8 mouse cellular contexts compared by ENCODE assay signal in genomic region chr12:55299336-55299735, GRCm38 (mm10). TPM values are rescaled to one million over a fixed set of nuclear protein-coding genes. Genes with fewer than 3 reads are reported as not detected.
A peak's percentile ranks its signal among the peaks of the same experiment; 100 is the strongest.
DNase-seq lines count a peak whose midpoint lies in the region; ATAC-seq and TF ChIP-seq lines count a peak whose summit lies in the region.

1110008L16Rik (plus strand) TSS chr12:55299577.

- no peak for TF ChIP-seq CTCF in thymus, adult 2 months (IDR thresholded peaks at IDR 0.05; ENCODE audit: borderline replicate concordance, control insufficient read depth, extremely low read depth, insufficient read depth, low read length, poor library complexity)

- no peak for TF ChIP-seq POLR2A in limb, embryonic 14.5 days (IDR thresholded peaks at IDR 0.05; ENCODE audit: borderline replicate concordance, extremely low read depth, insufficient read depth, insufficient read length)
- TF ChIP-seq POLR2A in thymus, adult 2 months (IDR thresholded peaks at IDR 0.05; ENCODE audit: control insufficient read depth, extremely low read depth, insufficient read depth, low read length, poor library complexity) = no peak

- H3K4me2 ChIP-seq in heart, embryonic 13.5 days = no peak within 1 kb of the TSS
- no peak within 1 kb of the TSS for H3K4me2 ChIP-seq in embryonic facial prominence, embryonic 11.5 days (ENCODE audit: low read depth, low read length)
- H3K4me2 ChIP-seq in limb, embryonic 14.5 days (replicated peaks; ENCODE audit: low read depth, low read length, severe bottlenecking) = no peak within 1 kb of the TSS

- no peak within 1 kb of the TSS for H3K4me3 ChIP-seq in heart, embryonic 13.5 days
- H3K4me3 ChIP-seq in embryonic facial prominence, embryonic 11.5 days (ENCODE audit: low read depth, low read length) = no peak within 1 kb of the TSS
- H3K4me3 ChIP-seq in limb, embryonic 14.5 days (replicated peaks; ENCODE audit: low read length) = no peak within 1 kb of the TSS
- no peak within 1 kb of the TSS for H3K4me3 ChIP-seq in thymus, adult 2 months (ENCODE audit: control insufficient read depth, insufficient read depth, low read length)

- no peak within 1 kb of the TSS for H3K27ac ChIP-seq in heart, embryonic 13.5 days (replicated peaks)
- no peak within 1 kb of the TSS for H3K27ac ChIP-seq in embryonic facial prominence, embryonic 11.5 days (replicated peaks; ENCODE audit: low read depth, low read length)
- no peak within 1 kb of the TSS for H3K27ac ChIP-seq in limb, embryonic 14.5 days (replicated peaks; ENCODE audit: low read depth, low read length)
- no peak within 1 kb of the TSS for H3K27ac ChIP-seq in thymus, adult 2 months (ENCODE audit: control insufficient read depth, insufficient read depth, low read length)

- no peak within 1 kb of the TSS for H3K9ac ChIP-seq in heart, embryonic 13.5 days
- H3K9ac ChIP-seq in embryonic facial prominence, embryonic 11.5 days (replicated peaks; ENCODE audit: low read length) = no peak within 1 kb of the TSS
- H3K9ac ChIP-seq in limb, embryonic 14.5 days (ENCODE audit: low read depth, low read length, severe bottlenecking) = no peak within 1 kb of the TSS

- peaks cover 46% of the 10 kb centered on the region for H3K36me3 ChIP-seq in heart, embryonic 13.5 days
- peaks cover 6% of the 10 kb centered on the region for H3K36me3 ChIP-seq in embryonic facial prominence, embryonic 11.5 days (replicated peaks; ENCODE audit: control insufficient read depth, insufficient read depth, low read depth, low read length)
- H3K36me3 ChIP-seq in limb, embryonic 14.5 days (ENCODE audit: control insufficient read depth, insufficient read depth, low read length) = peaks cover 39% of the 10 kb centered on the region
- H3K36me3 ChIP-seq in thymus, adult 2 months (ENCODE audit: control insufficient read depth, insufficient read depth, low read length) = peaks cover 31% of the 10 kb centered on the region

- WGBS in heart, embryonic 13.5 days = 85% methylated on average over 5 of the region's 5 CpGs
- WGBS in embryonic facial prominence, embryonic 11.5 days = 76% methylated on average over 5 of the region's 5 CpGs
- 76% methylated on average over 5 of the region's 5 CpGs for WGBS in limb, embryonic 14.5 days
- 76% methylated on average over 5 of the region's 5 CpGs for WGBS in thymus, adult 2 months

- no peak for ATAC-seq in heart, embryonic 13.5 days (ENCODE audit: extremely low read depth, insufficient number of reproducible peaks, low FRiP score, low TSS enrichment)
- no peak for ATAC-seq in embryonic facial prominence, embryonic 11.5 days (replicated peaks; ENCODE audit: insufficient number of reproducible peaks, low FRiP score, low TSS enrichment, low read depth)
- ATAC-seq in limb, embryonic 14.5 days (ENCODE audit: low FRiP score, low read depth) = no peak

- no peak for DNase-seq in heart, adult 9 months (ENCODE audit: low spot score in 2 of 2)
- DNase-seq in A20 (ENCODE audit: low read depth, low spot score) = peak; percentile 38
- DNase-seq in embryonic facial prominence, embryonic 11.5 days (ENCODE audit: low spot score) = no peak
- no peak for DNase-seq in limb, embryonic 14.5 days (ENCODE audit: low spot score)
- DNase-seq in embryo, embryonic 9.5 days (ENCODE audit: extremely low spot score) = no peak
- DNase-seq in urinary bladder, adult 18-20 months (ENCODE audit: low spot score in 2 of 2) = no peak
- DNase-seq in thymus, adult 2 months = no peak

- no peaks in the 10 kb centered on the region for H3K27me3 ChIP-seq in heart, embryonic 13.5 days (replicated peaks)
- H3K27me3 ChIP-seq in embryonic facial prominence, embryonic 11.5 days (ENCODE audit: control insufficient read depth, insufficient read depth, low read length) = no peaks in the 10 kb centered on the region
- no peaks in the 10 kb centered on the region for H3K27me3 ChIP-seq in limb, embryonic 14.5 days (ENCODE audit: control insufficient read depth, insufficient read depth, low read length)
- no peaks in the 10 kb centered on the region for H3K27me3 ChIP-seq in thymus, adult 2 months (ENCODE audit: control insufficient read depth, insufficient read depth, low read length)

- peaks cover 23% of the 10 kb centered on the region for H3K4me1 ChIP-seq in heart, embryonic 13.5 days
- no peaks in the 10 kb centered on the region for H3K4me1 ChIP-seq in embryonic facial prominence, embryonic 11.5 days (ENCODE audit: control insufficient read depth, insufficient read depth, low read length)
- H3K4me1 ChIP-seq in limb, embryonic 14.5 days (ENCODE audit: control insufficient read depth, insufficient read depth, low read length) = peaks cover 19% of the 10 kb centered on the region
- peaks cover 12% of the 10 kb centered on the region for H3K4me1 ChIP-seq in thymus, adult 2 months (replicated peaks; ENCODE audit: control insufficient read depth, insufficient read depth, low read length)

- no peaks in the 10 kb centered on the region for H3K9me3 ChIP-seq in heart, embryonic 13.5 days
- no peaks in the 10 kb centered on the region for H3K9me3 ChIP-seq in embryonic facial prominence, embryonic 11.5 days (replicated peaks; ENCODE audit: control insufficient read depth, low read length)
- H3K9me3 ChIP-seq in limb, embryonic 14.5 days (ENCODE audit: control insufficient read depth, low read length) = no peaks in the 10 kb centered on the region

RNA-seq across cellular contexts. Expression of gene 1110008L16Rik, which starts in this region (rescaled TPM):
- polyA plus RNA-seq in heart, embryonic 13.5 days (2015; fragmentation: Nextera tagmentation; extraction: Ambion mirVana) = 9.8 and 10.3 TPM in 2 replicates
- polyA plus RNA-seq in embryonic facial prominence, embryonic 11.5 days (2014; fragmentation: Nextera tagmentation; extraction: Ambion mirVana) = 21.6 and 22.0 TPM in 2 replicates
- 10.2 and 12.6 TPM in 2 replicates for polyA plus RNA-seq in limb, embryonic 14.5 days (2012; rRNA removed)
- 10.5 and 13.6 TPM in 2 replicates for polyA plus RNA-seq in limb, embryonic 14.5 days (2014; fragmentation: Nextera tagmentation; extraction: Ambion mirVana)
- 6.1 and 6.7 TPM in 2 replicates for polyA plus RNA-seq in thymus, adult 2 months (2012; rRNA removed)
